Mouse (Mus musculus): Measurements from ENCODE around the gene Ssbp3. TPM values are rescaled to one million over a fixed set of nuclear protein-coding genes. Genes with fewer than 3 reads are reported as not detected.

The Ssbp3 gene
- total and polyA plus RNA-seq, 3 experiments: 30.5 to 242 (median 116) TPM

DNA sequence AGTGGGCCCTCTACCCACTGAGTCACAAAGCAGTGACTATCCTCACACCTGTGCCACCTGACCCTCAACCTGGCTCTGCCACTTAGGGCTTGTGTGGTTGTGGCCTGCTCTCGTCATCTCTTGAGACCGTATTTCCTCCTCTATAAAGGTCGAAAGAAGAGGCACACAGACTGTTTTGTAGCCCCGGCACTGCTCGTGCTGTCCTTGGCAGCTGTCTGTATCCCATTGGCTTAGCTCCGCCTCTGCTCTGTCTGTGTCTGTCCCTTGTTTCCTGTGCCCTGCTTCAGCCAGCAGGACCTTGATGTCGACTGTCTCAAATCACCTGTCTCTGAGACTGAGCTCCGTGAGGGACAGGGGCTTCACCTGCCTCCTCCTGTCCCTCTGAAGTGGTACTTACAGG, 116.0 kb downstream of the Ssbp3 start:
- no peak overlapping the region for H3K27ac ChIP-seq (ENCODE audit: control insufficient read depth, low read depth, low read length)
- H3K9ac ChIP-seq (ENCODE audit: control insufficient read depth, low read depth, low read length, poor library complexity, severe bottlenecking): no peak overlapping the region
- H3K4me3 ChIP-seq (ENCODE audit: control insufficient read depth in 1 of 2, insufficient read depth in 1 of 2, low read depth in 2 of 2, low read length in 2 of 2): no peak overlapping the region
- DNase-seq (ENCODE audit: low read depth, low spot score): no peak
- no peak for TF ChIP-seq ZMIZ1 (IDR thresholded peaks at IDR 0.05; ENCODE audit: low read depth, low read length)
- TF ChIP-seq SIN3A (IDR thresholded peaks at IDR 0.05; ENCODE audit: low read length): no peak
- TF ChIP-seq POLR2A (IDR thresholded peaks at IDR 0.05; ENCODE audit: control insufficient read depth in 1 of 2, insufficient read depth in 1 of 2, low read depth in 1 of 2, low read length in 2 of 2, poor library complexity in 1 of 2): no peak
- no peak for TF ChIP-seq MEF2A (IDR thresholded peaks at IDR 0.05; ENCODE audit: extremely low read depth, insufficient replicate concordance, low read depth, low read length, poor library complexity, severe bottlenecking)
- no peak for TF ChIP-seq EP300 (IDR thresholded peaks at IDR 0.05; ENCODE audit: low read depth in 1 of 2, low read length in 2 of 2)
- TF ChIP-seq ETS1 (IDR thresholded peaks at IDR 0.05; ENCODE audit: low read depth, low read length): no peak
- no peak for TF ChIP-seq TBP (IDR thresholded peaks at IDR 0.05; ENCODE audit: low read depth, low read length)
- no peak for TF ChIP-seq MXI1 (IDR thresholded peaks at IDR 0.05; ENCODE audit: low read depth, low read length)
- TF ChIP-seq NRF1 (IDR thresholded peaks at IDR 0.05; ENCODE audit: insufficient read depth, low read depth, low read length, poor library complexity, severe bottlenecking): no peak
- TF ChIP-seq SMC3 (IDR thresholded peaks at IDR 0.05; ENCODE audit: low read depth, low read length): no peak
- no peak for TF ChIP-seq POLR2AphosphoS5 (IDR thresholded peaks at IDR 0.05; ENCODE audit: borderline replicate concordance, low read depth, low read length)
- no peaks in the 10 kb centered on the region for H3K4me1 ChIP-seq (ENCODE audit: control insufficient read depth in 1 of 2, insufficient read depth in 2 of 2, low read length in 2 of 2)
- H3K36me3 ChIP-seq (ENCODE audit: control insufficient read depth in 1 of 2, insufficient read depth in 2 of 2, low read length in 2 of 2): peaks cover 0 to 2% of the 10 kb centered on the region in 2 experiments; a peak in 2 of 4 replicates
- no peaks in the 10 kb centered on the region for H3K27me3 ChIP-seq (ENCODE audit: control insufficient read depth in 1 of 2, insufficient read depth in 2 of 2, low read length in 2 of 2)
- no peaks in the 10 kb centered on the region for H3K9me3 ChIP-seq (replicated peaks; ENCODE audit: insufficient read depth, low read length)
- 0 out of 2 replicates have a peak, but pooled peaks cover 1% of the 10 kb centered on the region for H3K79me2 ChIP-seq (ENCODE audit: control insufficient read depth, insufficient read depth, low read length, poor library complexity)

DNA sequence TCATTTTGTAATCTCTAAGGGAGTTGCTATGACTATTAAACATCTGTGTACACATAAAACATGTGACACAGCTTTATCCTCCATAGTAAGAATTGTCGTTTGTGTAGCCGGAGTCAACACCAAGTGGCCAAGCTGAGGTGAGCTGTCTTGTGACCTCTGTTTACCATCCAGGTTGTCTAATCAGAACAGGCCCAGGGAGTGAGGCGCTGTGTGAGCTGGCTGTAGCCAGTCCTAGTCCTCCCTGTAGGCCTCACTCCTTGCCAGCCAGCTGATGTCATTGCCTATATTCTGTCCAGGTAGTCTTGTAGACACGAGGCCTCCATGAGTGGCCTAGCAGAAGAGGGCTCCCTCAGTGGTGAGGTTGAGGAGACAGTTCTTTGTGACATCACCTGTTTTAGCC, 125.2 kb downstream of the Ssbp3 start:
- Histone ChIP-seq H3K27me3 (ENCODE audit: control insufficient read depth in 1 of 2, insufficient read depth in 2 of 2, low read length in 2 of 2) (no peaks in the 10 kb centered on the region), H3K79me2 (ENCODE audit: control insufficient read depth, insufficient read depth, low read length, poor library complexity) (no peaks in the 10 kb centered on the region), H3K9me3 (replicated peaks; ENCODE audit: insufficient read depth, low read length) (no peaks in the 10 kb centered on the region), H3K9ac (ENCODE audit: control insufficient read depth, low read depth, low read length, poor library complexity, severe bottlenecking) (no peak overlapping the region), H3K36me3 (ENCODE audit: control insufficient read depth in 1 of 2, insufficient read depth in 2 of 2, low read length in 2 of 2) (peaks cover 0 to 7% of the 10 kb centered on the region in 2 experiments; a peak in 2 of 4 replicates), H3K4me1 (ENCODE audit: control insufficient read depth in 1 of 2, insufficient read depth in 2 of 2, low read length in 2 of 2) (no peaks in the 10 kb centered on the region), H3K27ac (ENCODE audit: control insufficient read depth, low read depth, low read length) (no peak overlapping the region), H3K4me3 (ENCODE audit: control insufficient read depth in 1 of 2, insufficient read depth in 1 of 2, low read depth in 2 of 2, low read length in 2 of 2) (no peak overlapping the region)
- DNase-seq (ENCODE audit: low read depth, low spot score): no peak
- no peak for TF ChIP-seq CHD2 (IDR thresholded peaks at IDR 0.05; ENCODE audit: low read length)
- TF ChIP-seq E2F4 (IDR thresholded peaks at IDR 0.05; ENCODE audit: borderline replicate concordance, low read depth, low read length): no peak
- no peak for TF ChIP-seq UBTF (IDR thresholded peaks at IDR 0.05; ENCODE audit: borderline replicate concordance, insufficient read depth, low read depth, low read length)
- no peak for TF ChIP-seq BHLHE40 (IDR thresholded peaks at IDR 0.05; ENCODE audit: borderline replicate concordance, low read depth, low read length)
- no peak for TF ChIP-seq ZC3H11A (IDR thresholded peaks at IDR 0.05; ENCODE audit: low read depth, low read length)
- TF ChIP-seq MAX (IDR thresholded peaks at IDR 0.05; ENCODE audit: low read length): no peak

All from MEL (cell line).